Mouse (Mus musculus) olfactory bulb, adult 2 months (tissue): ENCODE data around the gene Dip2c. TPM values are rescaled to one million over a fixed set of nuclear protein-coding genes. Genes with fewer than 3 reads are reported as not detected.

Experiments used
- H3K27ac ChIP-seq: fragments of 200-500 bp; 2 replicates; pipeline ENCODE4 v1.5.1; 2012; ENCODE audit warnings: low read depth, low read length; ENCODE audit not compliant: insufficient read depth
- H3K4me1 ChIP-seq: fragments of 200-500 bp; 2 replicates; pipeline ENCODE4 v1.6.1; 2012; ENCODE audit warnings: low read length; ENCODE audit not compliant: control insufficient read depth, insufficient read depth
- H3K4me3 ChIP-seq: fragments of 200-500 bp; 2 replicates; pipeline ENCODE4 v1.5.1; 2012; ENCODE audit warnings: mild to moderate bottlenecking, low read depth, low read length, moderate library complexity; ENCODE audit not compliant: insufficient read depth
- CTCF ChIP-seq: fragments of 200-500 bp; IDR thresholded peaks from 2 replicates; pipeline ENCODE4 v1.5.1; 2012; ENCODE audit warnings: low read depth, mild to moderate bottlenecking, low read length, moderate library complexity; ENCODE audit not compliant: insufficient read depth
- POLR2A ChIP-seq: fragments of 200-500 bp; IDR thresholded peaks from 2 replicates; pipeline ENCODE4 v1.6.1; 2012; ENCODE audit warnings: mild to moderate bottlenecking, low read depth, low read length, moderate library complexity; ENCODE audit not compliant: insufficient read depth
- WGBS: fragments of 180-500 bp; shearing (Covaris S2); methylation state at CpG from one replicate; pipeline ENCODE4 v1.1.7; 2018; 5-methylcytosine and 5-hydroxymethylcytosine counted together
- polyA plus RNA-seq: library from polyadenylated mRNA; stranded (reverse); fragments of >200 nt; gene quantifications from 2 replicates; pipeline ENCODE4 v1.2.4, GENCODE M21; 2012; ENCODE audit warnings: low replicate concordance; ENCODE audit not compliant: missing spikeins, insufficient read depth, insufficient read length

Dip2c gene
- polyA plus RNA-seq, 1 experiment, result 117 TPM

DNA sequence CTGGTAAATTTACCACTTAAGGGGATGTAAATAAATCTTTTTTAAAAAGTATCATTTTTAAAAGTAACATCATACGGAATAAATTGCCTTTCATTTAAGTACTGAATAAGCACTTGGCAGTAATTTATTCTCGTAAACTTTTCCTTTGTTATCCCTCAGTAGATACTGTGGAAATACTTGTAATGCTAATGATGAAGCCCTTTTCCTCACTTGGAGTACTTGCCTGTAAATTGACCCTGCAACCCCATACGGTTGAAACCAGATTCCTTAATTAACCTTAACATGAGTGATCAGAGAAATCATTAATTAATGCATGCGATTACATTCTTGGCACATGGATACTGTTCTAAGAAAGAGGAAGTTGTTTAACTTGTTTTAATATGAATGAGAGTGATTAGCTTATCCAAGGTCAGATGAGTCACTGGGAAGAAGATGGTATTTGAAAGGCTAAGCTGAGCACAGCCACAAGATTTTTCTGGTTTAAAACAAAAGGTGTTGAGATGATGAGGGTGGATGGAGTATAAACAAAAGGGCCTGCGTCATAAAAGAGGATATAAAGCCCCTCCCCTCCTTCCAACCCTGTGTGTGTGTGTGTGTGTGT, 114.0 kb downstream of the Dip2c start:
- TF ChIP-seq POLR2A (no peak), CTCF (no peak)
- H3K4me3 ChIP-seq, result no peak overlapping the region
- H3K4me1 ChIP-seq, result peaks cover 5% of the 10 kb centered on the region
- 30% methylated on average over 5 of the region's 5 CpGs for WGBS
- H3K27ac ChIP-seq, result no peak overlapping the region

DNA sequence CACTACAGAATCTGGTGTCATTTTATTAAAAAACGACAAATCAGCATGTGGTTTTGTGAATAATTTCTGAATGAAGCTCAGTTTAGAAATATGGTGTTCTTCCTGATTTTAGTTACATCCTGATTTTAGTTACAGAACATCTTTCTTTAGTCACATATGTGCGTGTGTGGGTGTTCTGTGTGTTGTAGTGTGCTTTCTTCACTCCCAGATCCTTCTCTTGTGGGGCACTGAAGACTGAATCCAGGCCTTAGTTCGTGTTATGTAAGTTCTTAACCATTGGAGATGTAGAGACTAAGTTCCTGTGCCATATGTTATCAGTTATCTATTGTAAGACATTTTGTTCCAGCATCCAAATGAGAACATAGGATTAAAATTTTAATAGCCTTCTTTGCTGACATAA, 117.1 kb downstream of the Dip2c start:
- no peak for TF ChIP-seq CTCF
- no peak for TF ChIP-seq POLR2A
- H3K4me3 ChIP-seq, result no peak overlapping the region
- no peak overlapping the region for H3K27ac ChIP-seq
- WGBS, result 88% methylated on average over 3 of the region's 3 CpGs
- H3K4me1 ChIP-seq, result peaks cover 2% of the 10 kb centered on the region; the same call in 1 of the 2 replicates

DNA sequence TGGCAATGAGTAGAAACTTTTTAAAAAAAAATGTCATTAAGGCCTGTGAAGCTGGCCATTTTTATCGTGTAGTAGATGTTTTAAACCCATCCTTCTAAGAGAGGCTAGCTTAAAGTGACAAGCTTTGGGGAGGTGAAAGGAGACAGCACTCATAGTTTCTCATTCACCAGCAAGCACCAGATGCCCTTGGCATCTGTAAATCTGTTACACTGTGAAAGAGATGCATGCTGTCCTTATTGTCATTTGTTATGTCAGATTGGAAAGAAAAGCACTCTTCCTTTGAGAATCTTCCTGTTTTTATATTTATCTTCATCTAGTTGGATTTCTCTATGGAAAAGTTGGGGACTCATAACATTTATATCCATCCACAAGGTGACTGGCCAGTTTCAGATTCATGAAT, 119.0 kb downstream of the Dip2c start:
- 69% methylated on average over 1 of the region's 1 CpGs for WGBS
- no peak overlapping the region for H3K27ac ChIP-seq

DNA sequence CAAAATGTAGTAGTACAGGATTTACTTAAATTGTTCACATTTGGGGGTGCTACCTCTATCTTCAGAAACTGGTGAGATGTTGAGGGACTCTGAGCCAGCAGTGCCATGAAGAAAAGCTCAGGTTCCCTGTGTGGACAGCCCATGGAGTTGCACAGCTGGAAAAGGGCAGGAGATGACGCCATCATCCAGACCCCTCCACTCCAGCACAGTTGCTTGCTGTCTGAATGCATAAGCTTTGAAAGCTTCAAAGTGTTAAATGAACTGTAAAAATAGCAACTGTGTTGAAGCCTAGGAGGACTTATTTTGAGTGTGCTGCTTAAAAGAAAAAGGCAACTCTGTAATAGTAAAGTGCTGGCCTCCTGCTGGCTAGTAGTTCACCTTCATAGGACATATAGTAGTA, 122.5 kb downstream of the Dip2c start:
- WGBS, result 25% methylated on average over 1 of the region's 1 CpGs
- Histone ChIP-seq H3K27ac (no peak overlapping the region), H3K4me3 (no peak overlapping the region), H3K4me1 (peaks cover 5% of the 10 kb centered on the region)
- TF ChIP-seq CTCF, result no peak

More for the DNA sequence above, 119.0 kb downstream of the Dip2c start:
- peaks cover 5% of the 10 kb centered on the region for H3K4me1 ChIP-seq
- TF ChIP-seq CTCF, result no peak
- no peak for TF ChIP-seq POLR2A
- H3K4me3 ChIP-seq, result no peak overlapping the region

DNA sequence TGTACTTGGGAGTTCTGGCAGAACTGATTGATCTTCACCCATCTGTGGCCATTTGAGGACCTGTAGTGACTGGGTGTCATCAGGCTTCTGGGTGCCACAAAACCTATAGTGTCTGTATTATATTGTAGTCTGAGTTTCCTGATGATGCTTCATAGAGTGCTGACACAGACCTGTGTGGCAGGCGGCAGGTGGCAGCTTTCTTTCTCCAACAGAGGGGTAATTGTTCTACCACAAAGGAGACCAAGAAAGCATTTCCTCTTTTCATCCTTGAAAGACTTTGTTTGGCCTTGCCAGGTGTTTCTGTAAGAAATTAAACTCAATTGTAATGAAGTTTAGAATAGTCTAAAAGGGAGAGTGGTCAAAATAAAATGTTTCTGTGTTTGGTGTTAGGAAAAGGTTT, 129.1 kb downstream of the Dip2c start:
- no peaks in the 10 kb centered on the region for H3K4me1 ChIP-seq
- no peak for TF ChIP-seq POLR2A
- no peak for TF ChIP-seq CTCF
- 63% methylated on average over 1 of the region's 1 CpGs for WGBS
- no peak overlapping the region for H3K27ac ChIP-seq
- no peak overlapping the region for H3K4me3 ChIP-seq

DNA sequence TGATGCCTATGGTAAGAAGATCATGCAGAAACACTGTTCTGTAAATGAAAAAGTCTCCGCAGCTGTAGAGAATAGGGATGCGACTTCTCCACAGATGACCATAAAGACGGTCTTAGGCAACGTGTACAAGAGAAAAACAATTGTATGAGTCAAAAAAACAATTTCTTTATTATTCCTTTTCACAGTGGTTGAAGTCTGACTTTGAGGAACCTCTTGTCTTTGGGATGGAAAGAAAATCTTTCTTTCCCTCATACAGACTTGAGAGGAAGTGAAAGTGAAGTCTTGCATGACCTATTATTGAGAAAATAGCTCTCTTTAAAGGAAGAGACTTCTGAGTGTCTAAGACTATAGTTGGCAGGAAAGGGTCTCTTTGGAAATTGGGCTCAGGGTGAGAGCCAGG, 132.7 kb downstream of the Dip2c start:
- Histone ChIP-seq H3K4me3 (no peak overlapping the region), H3K4me1 (no peaks in the 10 kb centered on the region), H3K27ac (no peak overlapping the region)
- TF ChIP-seq CTCF, result no peak
- no peak for TF ChIP-seq POLR2A
- WGBS, result 86% methylated on average over 4 of the region's 4 CpGs

DNA sequence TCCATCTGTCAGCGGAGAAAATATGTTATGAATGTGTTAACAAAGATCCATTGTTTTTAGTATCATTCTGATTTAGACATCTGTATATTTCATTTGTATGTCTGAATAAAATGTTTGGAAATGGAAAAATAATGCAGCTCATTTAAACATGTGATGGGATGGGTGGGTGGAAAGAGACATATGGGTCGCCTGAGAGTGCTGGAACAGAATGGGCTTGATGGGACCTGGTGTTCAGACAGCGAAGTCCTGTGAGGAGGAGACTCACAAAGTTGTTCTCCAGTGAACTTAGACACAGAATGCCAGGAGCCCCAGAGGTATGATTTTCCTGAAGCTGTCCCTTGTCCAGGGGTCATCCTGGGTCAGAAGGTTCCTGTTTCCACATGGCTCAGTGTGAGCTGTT, 142.1 kb downstream of the Dip2c start:
- 90% methylated on average over 3 of the region's 3 CpGs for WGBS
- Histone ChIP-seq H3K27ac (no peak overlapping the region), H3K4me3 (no peak overlapping the region), H3K4me1 (no peaks in the 10 kb centered on the region)
- TF ChIP-seq POLR2A (no peak), CTCF (no peak)

DNA sequence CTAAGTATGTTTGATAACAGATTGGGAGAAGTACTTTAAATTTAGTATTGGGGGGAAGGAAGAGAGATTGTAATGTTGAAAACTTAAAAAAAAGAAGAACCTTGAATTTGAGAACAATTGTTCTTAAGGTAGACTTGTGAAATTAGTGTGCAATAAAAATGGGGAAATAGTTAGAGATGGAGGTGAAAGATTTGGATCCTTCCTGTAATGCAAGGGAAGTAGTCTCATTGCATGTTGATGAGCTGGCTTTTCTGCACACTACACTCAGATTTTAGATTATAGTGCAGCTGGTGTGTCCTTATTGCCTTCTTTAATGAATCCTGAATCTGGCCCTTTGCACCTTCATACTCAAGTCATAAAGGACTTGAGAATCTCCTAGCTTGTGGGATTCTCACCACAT, 142.9 kb downstream of the Dip2c start:
- TF ChIP-seq POLR2A (no peak), CTCF (no peak)
- Histone ChIP-seq H3K4me3 (no peak overlapping the region), H3K27ac (no peak overlapping the region), H3K4me1 (no peaks in the 10 kb centered on the region)

DNA sequence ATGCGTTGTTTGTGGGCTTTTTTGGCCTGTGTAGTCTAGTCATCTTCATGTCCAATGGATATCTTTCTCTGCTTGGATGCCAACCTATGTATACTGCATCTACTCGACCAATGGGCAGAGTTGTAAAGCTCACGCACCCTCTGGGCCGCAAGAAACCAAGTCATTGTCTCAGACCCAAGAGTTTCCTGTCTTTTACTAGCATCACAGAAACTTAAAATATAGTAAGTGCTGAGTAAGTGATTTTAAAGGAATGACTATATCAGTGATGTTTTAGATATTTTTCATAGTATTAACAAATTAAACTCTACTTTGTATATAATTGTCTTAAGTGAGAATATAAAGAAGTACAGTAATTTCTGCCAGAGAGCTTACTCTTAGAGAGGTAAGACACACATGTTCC, 145.6 kb downstream of the Dip2c start:
- 96% methylated on average over 4 of the region's 4 CpGs for WGBS
- Histone ChIP-seq H3K4me1 (peaks cover 2% of the 10 kb centered on the region; the same call in 1 of the 2 replicates), H3K4me3 (no peak overlapping the region), H3K27ac (no peak overlapping the region)
- TF ChIP-seq CTCF (no peak), POLR2A (no peak)

DNA sequence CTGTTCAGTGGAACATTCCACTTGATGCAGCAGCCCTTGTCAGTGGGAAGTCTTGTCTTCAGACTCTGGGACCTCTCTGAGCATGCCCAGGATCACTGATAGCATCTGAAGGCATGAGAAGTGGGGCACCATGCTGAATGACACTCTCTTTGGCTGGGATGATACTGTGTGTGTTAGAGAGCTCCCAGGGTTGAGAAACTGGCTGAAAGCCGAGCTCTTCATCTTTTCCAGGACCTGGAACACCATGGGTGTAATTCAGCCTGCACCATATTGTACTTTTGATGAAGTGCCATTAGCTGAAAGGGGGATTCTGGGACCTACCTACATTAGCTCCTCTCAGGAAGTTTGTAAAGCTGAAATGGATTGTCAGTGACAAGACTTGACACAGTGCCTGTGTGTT, 146.5 kb downstream of the Dip2c start:
- TF ChIP-seq POLR2A (no peak), CTCF (no peak)
- peaks cover 2% of the 10 kb centered on the region; the same call in 1 of the 2 replicates for H3K4me1 ChIP-seq
- H3K4me3 ChIP-seq, result no peak overlapping the region
- 64% methylated on average over 1 of the region's 1 CpGs for WGBS
- H3K27ac ChIP-seq, result no peak overlapping the region
